ENCODE assay signal across 8 mouse cellular contexts in the genomic region with DNA sequence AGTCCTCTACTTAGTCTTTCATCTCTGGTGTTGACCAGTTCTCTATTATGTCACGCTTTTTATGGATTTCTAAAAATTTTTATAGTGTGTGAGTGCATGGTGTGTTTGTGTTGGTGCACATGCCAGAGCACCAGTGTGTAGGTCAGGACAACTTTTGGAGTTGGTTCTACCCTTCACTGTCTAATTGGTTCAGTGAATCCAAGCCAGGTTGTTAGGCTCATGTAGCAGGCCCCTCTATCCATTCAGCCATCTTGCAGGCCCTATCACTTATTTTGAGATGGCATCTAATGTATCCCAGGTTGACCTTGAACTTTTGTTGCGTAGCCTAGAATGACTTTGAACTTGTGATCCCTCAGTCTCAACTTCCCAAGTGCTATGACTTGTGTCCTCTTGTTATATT. TPM values are rescaled to one million over a fixed set of nuclear protein-coding genes. Genes with fewer than 3 reads are reported as not detected.
A peak's percentile ranks its signal among the peaks of the same experiment; 100 is the strongest.
DNase-seq lines count a peak whose midpoint lies in the region; ATAC-seq and TF ChIP-seq lines count a peak whose summit lies in the region.

No protein-coding gene starts in this region.

- ATAC-seq in heart, embryonic 15.5 days (replicated peaks; ENCODE audit: insufficient number of reproducible peaks, insufficient read depth, low FRiP score, low read depth) = no peak
- ATAC-seq in embryonic facial prominence, embryonic 15.5 days (ENCODE audit: insufficient number of reproducible peaks, low FRiP score, low TSS enrichment, low read depth) = no peak
- no peak for ATAC-seq in intestine, embryonic 14.5 days (replicated peaks; ENCODE audit: low FRiP score, low TSS enrichment, low read depth)
- no peak for ATAC-seq in midbrain, embryonic 14.5 days (ENCODE audit: low FRiP score, low TSS enrichment)

- H3K27me3 ChIP-seq in heart, embryonic 15.5 days = no peaks in the 10 kb centered on the region
- H3K27me3 ChIP-seq in embryonic facial prominence, embryonic 15.5 days = no peaks in the 10 kb centered on the region
- H3K27me3 ChIP-seq in intestine, embryonic 14.5 days (replicated peaks; ENCODE audit: control insufficient read depth, insufficient read depth, low read length) = no peaks in the 10 kb centered on the region
- no peaks in the 10 kb centered on the region for H3K27me3 ChIP-seq in midbrain, embryonic 14.5 days (ENCODE audit: control insufficient read depth, insufficient read depth, low read length)
- no peaks in the 10 kb centered on the region for H3K27me3 ChIP-seq in thymus, adult 2 months (ENCODE audit: control insufficient read depth, insufficient read depth, low read length)

- TF ChIP-seq POLR2A in thymus, adult 2 months (IDR thresholded peaks at IDR 0.05; ENCODE audit: control insufficient read depth, extremely low read depth, insufficient read depth, low read length, poor library complexity) = no peak

- DNase-seq in heart, postnatal 4 days = no peak
- no peak for DNase-seq in intestine, embryonic 14.5 days (ENCODE audit: low spot score)
- DNase-seq in midbrain, embryonic 14.5 days = no peak
- no peak for DNase-seq in thymus, adult 2 months
- no peak for DNase-seq in gastrocnemius, adult 18-20 months (ENCODE audit: low spot score)
- no peak for DNase-seq in embryo, embryonic 11 days

- H3K9me3 ChIP-seq in heart, embryonic 15.5 days (replicated peaks) = no peaks in the 10 kb centered on the region
- H3K9me3 ChIP-seq in embryonic facial prominence, embryonic 15.5 days (replicated peaks) = no peaks in the 10 kb centered on the region
- H3K9me3 ChIP-seq in intestine, embryonic 14.5 days (ENCODE audit: control insufficient read depth, low read length) = no peaks in the 10 kb centered on the region
- H3K9me3 ChIP-seq in midbrain, embryonic 14.5 days (ENCODE audit: control insufficient read depth, low read length) = no peaks in the 10 kb centered on the region

- peaks cover 21% of the 10 kb centered on the region for H3K4me1 ChIP-seq in heart, embryonic 15.5 days (replicated peaks)
- H3K4me1 ChIP-seq in embryonic facial prominence, embryonic 15.5 days = peaks cover 13% of the 10 kb centered on the region
- H3K4me1 ChIP-seq in intestine, embryonic 14.5 days (replicated peaks; ENCODE audit: control insufficient read depth, insufficient read depth, low read length) = peaks cover 10% of the 10 kb centered on the region
- H3K4me1 ChIP-seq in midbrain, embryonic 14.5 days (ENCODE audit: control insufficient read depth, insufficient read depth, low read length) = peaks cover 22% of the 10 kb centered on the region
- H3K4me1 ChIP-seq in thymus, adult 2 months (replicated peaks; ENCODE audit: control insufficient read depth, insufficient read depth, low read length) = no peaks in the 10 kb centered on the region

- 69% methylated on average over 2 of the region's 2 CpGs for WGBS in heart, embryonic 15.5 days
- WGBS in embryonic facial prominence, embryonic 15.5 days = 75% methylated on average over 2 of the region's 2 CpGs
- WGBS in intestine, embryonic 14.5 days = 73% methylated on average over 2 of the region's 2 CpGs
- 72% methylated on average over 2 of the region's 2 CpGs for WGBS in midbrain, embryonic 14.5 days
- 79% methylated on average over 2 of the region's 2 CpGs for WGBS in thymus, adult 2 months

- peaks cover 16% of the 10 kb centered on the region for H3K36me3 ChIP-seq in heart, embryonic 15.5 days
- peaks cover 22% of the 10 kb centered on the region for H3K36me3 ChIP-seq in embryonic facial prominence, embryonic 15.5 days
- H3K36me3 ChIP-seq in intestine, embryonic 14.5 days (ENCODE audit: control insufficient read depth, insufficient read depth, low read length) = peaks cover 28% of the 10 kb centered on the region
- peaks cover 9% of the 10 kb centered on the region for H3K36me3 ChIP-seq in midbrain, embryonic 14.5 days (ENCODE audit: control insufficient read depth, insufficient read depth, low read length)
- 0 out of 2 replicates have a peak, but pooled peaks cover 4% of the 10 kb centered on the region for H3K36me3 ChIP-seq in thymus, adult 2 months (ENCODE audit: control insufficient read depth, insufficient read depth, low read length)

- no peak overlapping the region for H3K9ac ChIP-seq in heart, embryonic 15.5 days
- H3K9ac ChIP-seq in embryonic facial prominence, embryonic 15.5 days = no peak overlapping the region
- no peak overlapping the region for H3K9ac ChIP-seq in intestine, embryonic 14.5 days (ENCODE audit: low read length)
- H3K9ac ChIP-seq in midbrain, embryonic 14.5 days (replicated peaks; ENCODE audit: low read length) = no peak overlapping the region

- no peak for TF ChIP-seq CTCF in thymus, adult 2 months (IDR thresholded peaks at IDR 0.05; ENCODE audit: borderline replicate concordance, control insufficient read depth, extremely low read depth, insufficient read depth, low read length, poor library complexity)

- H3K4me3 ChIP-seq in heart, embryonic 15.5 days = peak overlapping the region; percentile 69
- peak overlapping the region; percentile 71 for H3K4me3 ChIP-seq in embryonic facial prominence, embryonic 15.5 days (replicated peaks)
- peak overlapping the region; percentile 78 for H3K4me3 ChIP-seq in intestine, embryonic 14.5 days (ENCODE audit: low read depth, low read length)
- peak overlapping the region; percentile 73 for H3K4me3 ChIP-seq in midbrain, embryonic 14.5 days (replicated peaks; ENCODE audit: low read depth, low read length)
- H3K4me3 ChIP-seq in thymus, adult 2 months (ENCODE audit: control insufficient read depth, insufficient read depth, low read length) = no peak overlapping the region

- peak overlapping the region; percentile 70 for H3K4me2 ChIP-seq in heart, embryonic 15.5 days
- H3K4me2 ChIP-seq in embryonic facial prominence, embryonic 15.5 days (replicated peaks) = peak overlapping the region; percentile 59
- peak overlapping the region; percentile 54 for H3K4me2 ChIP-seq in intestine, embryonic 14.5 days (ENCODE audit: low read length)
- peak overlapping the region; percentile 62 for H3K4me2 ChIP-seq in midbrain, embryonic 14.5 days (ENCODE audit: low read length)

- H3K27ac ChIP-seq in heart, embryonic 15.5 days = peak overlapping the region; percentile 99; the same call in 1 of the 2 replicates
- H3K27ac ChIP-seq in embryonic facial prominence, embryonic 15.5 days (replicated peaks) = no peak overlapping the region
- no peak overlapping the region for H3K27ac ChIP-seq in intestine, embryonic 14.5 days (ENCODE audit: low read depth)
- no peak overlapping the region for H3K27ac ChIP-seq in midbrain, embryonic 14.5 days (replicated peaks; ENCODE audit: low read depth, low read length)
- H3K27ac ChIP-seq in thymus, adult 2 months (ENCODE audit: control insufficient read depth, insufficient read depth, low read length) = no peak overlapping the region

RNA-seq across cellular contexts. Expression of a gene that starts 2.0 kb away (rescaled TPM):
- polyA plus RNA-seq in heart, embryonic 15.5 days (2015; fragmentation: Nextera tagmentation; extraction: Ambion mirVana) = 26.8 and 28.4 TPM in 2 replicates
- 10 to 100 TPM; 41.1 to 48.8 TPM for total RNA-seq in heart, postnatal 4 days (2021)
- 36.6 and 39.8 TPM in 2 replicates for polyA plus RNA-seq in embryonic facial prominence, embryonic 15.5 days (2015; fragmentation: Nextera tagmentation; extraction: Ambion mirVana)
- 37.6 and 45.9 TPM in 2 replicates for polyA plus RNA-seq in intestine, embryonic 14.5 days (2014; fragmentation: Nextera tagmentation; extraction: Ambion mirVana)
- polyA plus RNA-seq in midbrain, embryonic 14.5 days (2014; fragmentation: Nextera tagmentation; extraction: Ambion mirVana) = 61.3 and 68.7 TPM in 2 replicates
- 15.3 and 16.6 TPM in 2 replicates for polyA plus RNA-seq in thymus, adult 2 months (2012; rRNA removed)
- 10 to 100 TPM; 35.2 to 37.1 TPM for total RNA-seq in gastrocnemius, adult 18-20 months (2021)
